Mouse (Mus musculus) myocyte (in vitro differentiated cells): Measurements from ENCODE around the gene Cacna2d3. TPM values are rescaled to one million over a fixed set of nuclear protein-coding genes. Genes with fewer than 3 reads are reported as not detected.

Experiments used
- H3K27me3 ChIP-seq: one replicate; pipeline ENCODE4 v1.6.1; 2011; ENCODE audit not compliant: control insufficient read depth, insufficient read depth, insufficient read length
- H3K36me3 ChIP-seq: one replicate; pipeline ENCODE4 v1.6.1; 2011; ENCODE audit not compliant: control insufficient read depth, insufficient read depth
- H3K4me2 ChIP-seq: one replicate; pipeline ENCODE4 v1.6.1; 2011; ENCODE audit warnings: low read depth, control low read depth
- H3K4me3 ChIP-seq: one replicate; pipeline ENCODE4 v1.5.1; 2011; ENCODE audit warnings: mild to moderate bottlenecking, control low read depth, moderate library complexity
- H3K79me2 ChIP-seq: one replicate; pipeline ENCODE4 v1.6.1; 2011; ENCODE audit not compliant: control insufficient read depth, insufficient read depth
- H3ac ChIP-seq: one replicate; pipeline ENCODE4 v1.6.1; 2011; ENCODE audit not compliant: control insufficient read depth, insufficient read length
- CEBPB ChIP-seq: IDR thresholded peaks from 2 replicates; pipeline ENCODE4 v1.6.1; 2011; ENCODE audit warnings: mild to moderate bottlenecking, moderate library complexity; ENCODE audit not compliant: poor library complexity, insufficient read depth, severe bottlenecking
- E2F4 ChIP-seq: IDR thresholded peaks from one replicate; pipeline ENCODE4 v1.6.1; 2011; ENCODE audit warnings: mild to moderate bottlenecking, control low read depth, moderate library complexity; ENCODE audit not compliant: insufficient read depth
- MAX ChIP-seq: IDR thresholded peaks from one replicate; pipeline ENCODE4 v1.6.1; 2011; ENCODE audit warnings: low read depth, mild to moderate bottlenecking, control low read depth
- MYOD1 ChIP-seq, 3 experiments: IDR thresholded peaks; one replicate each; pipeline ENCODE4 v1.6.1; 2011; ENCODE audit warnings: control low read depth in 2 of 3, low read depth in 2 of 3, mild to moderate bottlenecking in 2 of 3, moderate library complexity in 1 of 3; ENCODE audit not compliant: insufficient read length in 2 of 3, control insufficient read depth in 1 of 3
- MYOG ChIP-seq, 3 experiments: IDR thresholded peaks; one replicate each; pipeline ENCODE4 v1.6.1; 2011; ENCODE audit warnings: control low read depth in 2 of 3, low read depth in 2 of 3, mild to moderate bottlenecking in 2 of 3; ENCODE audit not compliant: insufficient read length in 2 of 3, control insufficient read depth in 1 of 3, insufficient read depth in 1 of 3
- POLR2A ChIP-seq: IDR thresholded peaks from one replicate; pipeline ENCODE4 v1.6.1; 2011; ENCODE audit warnings: low read depth, mild to moderate bottlenecking, control low read depth, moderate library complexity; ENCODE audit not compliant: insufficient read length
- POLR2AphosphoS2 ChIP-seq: IDR thresholded peaks from one replicate; pipeline ENCODE4 v1.6.1; 2011; ENCODE audit warnings: low read depth, control low read depth; ENCODE audit not compliant: insufficient read length
- REST ChIP-seq: IDR thresholded peaks from one replicate; pipeline ENCODE4 v1.6.1; 2011; ENCODE audit warnings: mild to moderate bottlenecking, control low read depth, moderate library complexity; ENCODE audit not compliant: insufficient read depth, insufficient read length
- SRF ChIP-seq: IDR thresholded peaks from one replicate; pipeline ENCODE4 v1.6.1; 2011; ENCODE audit warnings: low read depth; ENCODE audit not compliant: control insufficient read depth, insufficient read length
- TCF12 ChIP-seq: IDR thresholded peaks from one replicate; pipeline ENCODE4 v1.6.1; 2011; ENCODE audit warnings: mild to moderate bottlenecking, control low read depth; ENCODE audit not compliant: poor library complexity, insufficient read depth, severe bottlenecking
- TCF3 ChIP-seq: IDR thresholded peaks from one replicate; pipeline ENCODE4 v1.6.1; 2011; ENCODE audit warnings: low read depth, control low read depth; ENCODE audit not compliant: insufficient read length
- USF1 ChIP-seq: IDR thresholded peaks from one replicate; pipeline ENCODE4 v1.6.1; 2011; ENCODE audit warnings: low read depth, mild to moderate bottlenecking, control low read depth, moderate library complexity
- polyA plus RNA-seq: library from polyadenylated mRNA; unstranded; fragments of >200 nt; fragmentation: generic; extraction: Trizol; gene quantifications from one replicate; pipeline ENCODE4 v1.2.1, GENCODE M21; 2012; ENCODE audit warnings: missing spikeins

Cacna2d3 gene
- polyA plus RNA-seq, 1 experiment = 0.10 TPM

- Histone ChIP-seq H3K27me3 (no peaks in the 10 kb centered on the region), H3ac (no peak overlapping the region), H3K36me3 (no peaks in the 10 kb centered on the region), H3K79me2 (no peaks in the 10 kb centered on the region), H3K4me2 (no peak overlapping the region), H3K4me3 (no peak overlapping the region)
- TF ChIP-seq MYOG (IDR thresholded peaks at IDR 0.05; ENCODE audit: control insufficient read depth in 1 of 3, insufficient read depth in 1 of 3, insufficient read length in 2 of 3, low read depth in 2 of 3) (no peak), REST (no peak), MYOD1 (IDR thresholded peaks at IDR 0.05; ENCODE audit: control insufficient read depth in 1 of 3, insufficient read length in 2 of 3, low read depth in 2 of 3) (no peak), TCF3 (no peak)
These were observed 691.1 kb downstream of the Cacna2d3 start for GRCm38 (mm10) chr14:29030519-29030918.

GRCm38 (mm10) chr14:29029896-29030420 lies 691.7 kb downstream of the Cacna2d3 start:
- H3K4me3 ChIP-seq = no peak overlapping the region
- no peak overlapping the region for H3ac ChIP-seq
- no peak overlapping the region for H3K4me2 ChIP-seq
- no peaks in the 10 kb centered on the region for H3K27me3 ChIP-seq
- H3K79me2 ChIP-seq = no peaks in the 10 kb centered on the region
- TF ChIP-seq REST = no peak
- TF ChIP-seq TCF3 = no peak
- no peak for TF ChIP-seq TCF12
- TF ChIP-seq MYOG (IDR thresholded peaks at IDR 0.05; ENCODE audit: control insufficient read depth in 1 of 3, insufficient read depth in 1 of 3, insufficient read length in 2 of 3, low read depth in 2 of 3) = no peak
- no peak for TF ChIP-seq MYOD1 (IDR thresholded peaks at IDR 0.05; ENCODE audit: control insufficient read depth in 1 of 3, insufficient read length in 2 of 3, low read depth in 2 of 3)
- no peak for TF ChIP-seq CEBPB
- no peak for TF ChIP-seq E2F4
- TF ChIP-seq POLR2AphosphoS2 = no peak
- no peak for TF ChIP-seq POLR2A
- no peak for TF ChIP-seq SRF
- no peak for TF ChIP-seq MAX
- no peak for TF ChIP-seq USF1
- no peaks in the 10 kb centered on the region for H3K36me3 ChIP-seq

- H3K4me2 ChIP-seq = no peak overlapping the region
- no peaks in the 10 kb centered on the region for H3K27me3 ChIP-seq
- no peak overlapping the region for H3K4me3 ChIP-seq
These were observed 692.6 kb downstream of the Cacna2d3 start for GRCm38 (mm10) chr14:29029107-29029469.

GRCm38 (mm10) chr14:29028391-29029106 lies 693.1 kb downstream of the Cacna2d3 start:
- H3ac ChIP-seq = no peak overlapping the region
- H3K36me3 ChIP-seq = no peaks in the 10 kb centered on the region
- TF ChIP-seq MYOG (IDR thresholded peaks at IDR 0.05; ENCODE audit: control insufficient read depth in 1 of 3, insufficient read depth in 1 of 3, insufficient read length in 2 of 3, low read depth in 2 of 3) (no peak), E2F4 (no peak), POLR2AphosphoS2 (no peak), SRF (no peak), MYOD1 (IDR thresholded peaks at IDR 0.05; ENCODE audit: control insufficient read depth in 1 of 3, insufficient read length in 2 of 3, low read depth in 2 of 3) (no peak), MAX (no peak), POLR2A (no peak), REST (no peak), TCF3 (no peak)
- H3K4me3 ChIP-seq = no peak overlapping the region
- H3K27me3 ChIP-seq = no peaks in the 10 kb centered on the region
- no peaks in the 10 kb centered on the region for H3K79me2 ChIP-seq
- H3K4me2 ChIP-seq = no peak overlapping the region

More at GRCm38 (mm10) chr14:29029107-29029469, 692.6 kb downstream of the Cacna2d3 start:
- TF ChIP-seq POLR2A (no peak), TCF12 (no peak), USF1 (no peak), MAX (no peak), MYOD1 (IDR thresholded peaks at IDR 0.05; ENCODE audit: control insufficient read depth in 1 of 3, insufficient read length in 2 of 3, low read depth in 2 of 3) (no peak)
- no peak overlapping the region for H3ac ChIP-seq
- H3K36me3 ChIP-seq = no peaks in the 10 kb centered on the region
- no peaks in the 10 kb centered on the region for H3K79me2 ChIP-seq

- no peaks in the 10 kb centered on the region for H3K36me3 ChIP-seq
- no peak overlapping the region for H3K4me2 ChIP-seq
- no peak overlapping the region for H3K4me3 ChIP-seq
- no peak overlapping the region for H3ac ChIP-seq
- H3K27me3 ChIP-seq = no peaks in the 10 kb centered on the region
- no peaks in the 10 kb centered on the region for H3K79me2 ChIP-seq
- TF ChIP-seq CEBPB (no peak), POLR2AphosphoS2 (no peak), MYOG (IDR thresholded peaks at IDR 0.05; ENCODE audit: control insufficient read depth in 1 of 3, insufficient read depth in 1 of 3, insufficient read length in 2 of 3, low read depth in 2 of 3) (no peak), SRF (no peak), TCF12 (no peak), E2F4 (no peak), MAX (no peak), REST (no peak)
These were observed 694.4 kb downstream of the Cacna2d3 start for GRCm38 (mm10) chr14:29027276-29027675.
